Comparison of ENCODE assay signal across 8 mouse cellular contexts in the genomic region with DNA sequence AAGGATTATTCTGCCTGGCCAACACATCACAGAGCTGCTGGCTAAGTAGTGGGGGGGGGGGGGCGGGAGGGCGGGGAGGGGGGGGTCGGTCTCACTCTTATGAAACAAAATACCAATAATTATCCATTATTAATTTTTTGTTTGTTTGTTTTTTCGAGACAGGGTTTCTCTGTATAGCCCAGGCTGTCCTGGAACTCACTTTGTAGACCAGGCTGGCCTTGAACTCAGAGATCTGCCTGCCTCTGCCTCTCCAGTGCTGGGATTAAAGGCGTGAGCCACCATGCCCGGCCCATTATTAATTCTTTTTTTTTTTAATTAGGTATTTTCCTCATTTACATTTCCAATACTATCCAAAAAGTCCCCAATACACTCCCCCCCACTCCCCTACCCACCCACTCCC. TPM values are rescaled to one million over a fixed set of nuclear protein-coding genes. Genes with fewer than 3 reads are reported as not detected.
A peak's percentile ranks its signal among the peaks of the same experiment; 100 is the strongest.
DNase-seq lines count a peak whose midpoint lies in the region; ATAC-seq and TF ChIP-seq lines count a peak whose summit lies in the region.
"Not testable (repeated sequence)": the region's sequence is repeated elsewhere in the genome, so short reads cannot be mapped to it uniquely, and the experiment has no call there.

No protein-coding gene starts in this region.

- peak; percentile 28; the same call in 1 of the 2 replicates for ATAC-seq in forebrain, embryonic 11.5 days (replicated peaks; ENCODE audit: low FRiP score)
- ATAC-seq in heart, embryonic 14.5 days (ENCODE audit: insufficient number of reproducible peaks, insufficient read depth, low FRiP score, low read depth); intestine, embryonic 15.5 days; limb, embryonic 13.5 days (ENCODE audit: low FRiP score, low read depth); lung, embryonic 15.5 days (ENCODE audit: borderline replicate concordance, extremely low read depth, low FRiP score, low TSS enrichment): not testable (repeated sequence)

- not testable (repeated sequence) for H3K36me3 ChIP-seq in forebrain, embryonic 11.5 days (ENCODE audit: control insufficient read depth, insufficient read depth, low read length); testis, adult 2 months (ENCODE audit: control insufficient read depth, insufficient read depth, low read length)
- H3K36me3 ChIP-seq in heart, embryonic 14.5 days (ENCODE audit: control insufficient read depth, insufficient read depth, low read length): peaks cover 69% of the 10 kb centered on the region
- peaks cover 44% of the 10 kb centered on the region for H3K36me3 ChIP-seq in intestine, embryonic 15.5 days
- peaks cover 67% of the 10 kb centered on the region for H3K36me3 ChIP-seq in limb, embryonic 13.5 days
- H3K36me3 ChIP-seq in lung, embryonic 15.5 days: peaks cover 67% of the 10 kb centered on the region
- H3K36me3 ChIP-seq in myocyte (ENCODE audit: control insufficient read depth, insufficient read depth): peaks cover 26% of the 10 kb centered on the region

- peaks cover 15% of the 10 kb centered on the region for H3K79me2 ChIP-seq in myocyte (ENCODE audit: control insufficient read depth, insufficient read depth)

- H3K9ac ChIP-seq in forebrain, embryonic 11.5 days (ENCODE audit: low read length): peak overlapping the region; percentile 75
- H3K9ac ChIP-seq in heart, embryonic 14.5 days (ENCODE audit: low read length): peak overlapping the region; percentile 82
- peak overlapping the region; percentile 88; the same call in 1 of the 2 replicates for H3K9ac ChIP-seq in intestine, embryonic 15.5 days
- H3K9ac ChIP-seq in limb, embryonic 13.5 days: peak overlapping the region; percentile 85
- H3K9ac ChIP-seq in lung, embryonic 15.5 days: peak overlapping the region; percentile 71; the same call in 1 of the 2 replicates

- TF ChIP-seq CTCF in bone marrow macrophage, adult 2 months (IDR thresholded peaks at IDR 0.05; ENCODE audit: low read depth, low read length); testis, adult 2 months (IDR thresholded peaks at IDR 0.05; ENCODE audit: control insufficient read depth, insufficient read depth, insufficient replicate concordance, low read depth, low read length): not testable (repeated sequence)

- H3K27ac ChIP-seq in bone marrow macrophage, adult 2 months (ENCODE audit: insufficient read depth, low read depth, low read length); forebrain, embryonic 11.5 days (ENCODE audit: low read depth, low read length); intestine, embryonic 15.5 days; limb, embryonic 13.5 days: not testable (repeated sequence)
- H3K27ac ChIP-seq in heart, embryonic 14.5 days (replicated peaks in 1 of 2; ENCODE audit: control insufficient read depth in 1 of 2, insufficient read depth in 1 of 2, low read depth in 2 of 2, low read length in 2 of 2): peak overlapping the region in 1 of 2 experiments; percentile 44; a peak in 2 of 4 replicates
- 0 out of 2 replicates have a peak overlapping the region, but pooled peaks have one; percentile 25 for H3K27ac ChIP-seq in lung, embryonic 15.5 days
- H3K27ac ChIP-seq in testis, adult 2 months (ENCODE audit: control insufficient read depth, insufficient read depth, low read depth, low read length): peak overlapping the region; percentile 81

- peak overlapping the region; percentile 93 for H3K4me2 ChIP-seq in forebrain, embryonic 11.5 days (ENCODE audit: low read depth, low read length, severe bottlenecking)
- peak overlapping the region; percentile 89 for H3K4me2 ChIP-seq in heart, embryonic 14.5 days (ENCODE audit: low read length)
- H3K4me2 ChIP-seq in intestine, embryonic 15.5 days (replicated peaks): peak overlapping the region; percentile 92
- peak overlapping the region; percentile 86 for H3K4me2 ChIP-seq in limb, embryonic 13.5 days (replicated peaks)
- peak overlapping the region; percentile 89 for H3K4me2 ChIP-seq in lung, embryonic 15.5 days
- H3K4me2 ChIP-seq in myocyte (ENCODE audit: low read depth): peak overlapping the region; percentile 69

- WGBS in forebrain, embryonic 11.5 days: 36% methylated on average over 6 of the region's 6 CpGs
- 28% methylated on average over 6 of the region's 6 CpGs for WGBS in heart, embryonic 14.5 days
- 31% methylated on average over 6 of the region's 6 CpGs for WGBS in intestine, embryonic 15.5 days
- WGBS in limb, embryonic 13.5 days: 28% methylated on average over 6 of the region's 6 CpGs
- 20% methylated on average over 6 of the region's 6 CpGs for WGBS in lung, embryonic 15.5 days

- H3K9me3 ChIP-seq in forebrain, embryonic 11.5 days (ENCODE audit: control insufficient read depth, low read length); heart, embryonic 14.5 days (ENCODE audit: control insufficient read depth, low read length); intestine, embryonic 15.5 days; limb, embryonic 13.5 days; lung, embryonic 15.5 days: not testable (repeated sequence)

- DNase-seq in forebrain, embryonic 11.5 days (ENCODE audit: low spot score): not testable (repeated sequence)

- not testable (repeated sequence) for TF ChIP-seq POLR2A in bone marrow macrophage, adult 2 months (IDR thresholded peaks at IDR 0.05; ENCODE audit: borderline replicate concordance, low read depth, low read length); myocyte (IDR thresholded peaks at IDR 0.05; ENCODE audit: insufficient read length, low read depth); testis, adult 2 months (IDR thresholded peaks at IDR 0.05; ENCODE audit: control insufficient read depth, low read depth, low read length)

- H3K4me1 ChIP-seq in bone marrow macrophage, adult 2 months (ENCODE audit: control insufficient read depth, insufficient read depth, low read length); forebrain, embryonic 11.5 days (replicated peaks; ENCODE audit: control insufficient read depth, insufficient read depth, low read length); heart, embryonic 14.5 days (ENCODE audit: control insufficient read depth in 2 of 2, insufficient read depth in 2 of 2, low read length in 2 of 2); intestine, embryonic 15.5 days (replicated peaks); lung, embryonic 15.5 days; testis, adult 2 months (ENCODE audit: control insufficient read depth, insufficient read depth, low read length): not testable (repeated sequence)
- peaks cover 12% of the 10 kb centered on the region for H3K4me1 ChIP-seq in limb, embryonic 13.5 days

- H3K27me3 ChIP-seq in forebrain, embryonic 11.5 days (ENCODE audit: control insufficient read depth, insufficient read depth, low read length); heart, embryonic 14.5 days (ENCODE audit: control insufficient read depth, insufficient read depth, low read length); intestine, embryonic 15.5 days (replicated peaks); limb, embryonic 13.5 days; lung, embryonic 15.5 days; myocyte (ENCODE audit: control insufficient read depth, insufficient read depth, insufficient read length); testis, adult 2 months (ENCODE audit: control insufficient read depth, insufficient read depth, low read length): not testable (repeated sequence)

- H3K4me3 ChIP-seq in bone marrow macrophage, adult 2 months (ENCODE audit: insufficient read depth, low read length): peak overlapping the region; percentile 73
- H3K4me3 ChIP-seq in forebrain, embryonic 11.5 days (ENCODE audit: low read depth, low read length): peak overlapping the region; percentile 82
- peak overlapping the region; percentile 61 to 80 for H3K4me3 ChIP-seq in heart, embryonic 14.5 days (ENCODE audit: control insufficient read depth in 1 of 2, insufficient read depth in 1 of 2, low read depth in 1 of 2, low read length in 2 of 2)
- H3K4me3 ChIP-seq in intestine, embryonic 15.5 days (replicated peaks): peak overlapping the region; percentile 81
- H3K4me3 ChIP-seq in limb, embryonic 13.5 days: peak overlapping the region; percentile 85
- peak overlapping the region; percentile 78 for H3K4me3 ChIP-seq in lung, embryonic 15.5 days
- peak overlapping the region; percentile 84 for H3K4me3 ChIP-seq in myocyte
- peak overlapping the region; percentile 100 for H3K4me3 ChIP-seq in testis, adult 2 months (ENCODE audit: control insufficient read depth, low read depth, low read length)

- H3ac ChIP-seq in myocyte (ENCODE audit: control insufficient read depth, insufficient read length): peak overlapping the region; percentile 54

RNA-seq across cellular contexts. Expression of a gene that starts 0.4 kb away (rescaled TPM):
- 16.3 and 18.3 TPM in 2 replicates for polyA plus RNA-seq in bone marrow macrophage, adult 2 months (2012; ENCODE audit: insufficient read depth, insufficient read length, missing spikeins)
- 35.5 and 40.6 TPM in 2 replicates for polyA plus RNA-seq in forebrain, embryonic 11.5 days (2014; fragmentation: Nextera tagmentation; extraction: Ambion mirVana)
- 15.8 and 18.3 TPM in 2 replicates for polyA plus RNA-seq in heart, embryonic 14.5 days (2014; fragmentation: Nextera tagmentation; extraction: Ambion mirVana)
- 19.7 and 25.2 TPM in 2 replicates for polyA plus RNA-seq in intestine, embryonic 15.5 days (2015; fragmentation: Nextera tagmentation; extraction: Ambion mirVana)
- polyA plus RNA-seq in limb, embryonic 13.5 days (2015; fragmentation: Nextera tagmentation; extraction: Ambion mirVana): 29.3 and 36.1 TPM in 2 replicates
- polyA plus RNA-seq in lung, embryonic 15.5 days (2015; fragmentation: Nextera tagmentation; extraction: Ambion mirVana): 23.1 and 30.0 TPM in 2 replicates
- 11.0 TPM for polyA plus RNA-seq in myocyte (2012; fragmentation: generic; extraction: Trizol)
- 20.2 and 22.5 TPM in 2 replicates for polyA plus RNA-seq in testis, adult 2 months (2012; rRNA removed)

RNA-seq across cellular contexts. Expression of a gene that starts 8.2 kb away (rescaled TPM):
- polyA plus RNA-seq in bone marrow macrophage, adult 2 months (2012; ENCODE audit: insufficient read depth, insufficient read length, missing spikeins): 61.5 and 70.4 TPM in 2 replicates
- 137 and 142 TPM in 2 replicates for polyA plus RNA-seq in forebrain, embryonic 11.5 days (2014; fragmentation: Nextera tagmentation; extraction: Ambion mirVana)
- 67.7 and 75.6 TPM in 2 replicates for polyA plus RNA-seq in heart, embryonic 14.5 days (2014; fragmentation: Nextera tagmentation; extraction: Ambion mirVana)
- 88.2 and 90.6 TPM in 2 replicates for polyA plus RNA-seq in intestine, embryonic 15.5 days (2015; fragmentation: Nextera tagmentation; extraction: Ambion mirVana)
- polyA plus RNA-seq in limb, embryonic 13.5 days (2015; fragmentation: Nextera tagmentation; extraction: Ambion mirVana): 141 and 146 TPM in 2 replicates
- 107 and 117 TPM in 2 replicates for polyA plus RNA-seq in lung, embryonic 15.5 days (2015; fragmentation: Nextera tagmentation; extraction: Ambion mirVana)
- polyA plus RNA-seq in myocyte (2012; fragmentation: generic; extraction: Trizol): 50.8 TPM
- polyA plus RNA-seq in testis, adult 2 months (2012; rRNA removed): 388 and 401 TPM in 2 replicates

RNA-seq across cellular contexts. Expression of a gene that starts 8.3 kb away (rescaled TPM):
- 38.5 and 51.6 TPM in 2 replicates for polyA plus RNA-seq in bone marrow macrophage, adult 2 months (2012; ENCODE audit: insufficient read depth, insufficient read length, missing spikeins)
- 130 and 131 TPM in 2 replicates for polyA plus RNA-seq in forebrain, embryonic 11.5 days (2014; fragmentation: Nextera tagmentation; extraction: Ambion mirVana)
- polyA plus RNA-seq in heart, embryonic 14.5 days (2014; fragmentation: Nextera tagmentation; extraction: Ambion mirVana): 108 and 111 TPM in 2 replicates
- polyA plus RNA-seq in intestine, embryonic 15.5 days (2015; fragmentation: Nextera tagmentation; extraction: Ambion mirVana): 101 and 105 TPM in 2 replicates
- 97.3 and 101 TPM in 2 replicates for polyA plus RNA-seq in limb, embryonic 13.5 days (2015; fragmentation: Nextera tagmentation; extraction: Ambion mirVana)
- polyA plus RNA-seq in lung, embryonic 15.5 days (2015; fragmentation: Nextera tagmentation; extraction: Ambion mirVana): 95.2 and 99.7 TPM in 2 replicates
- 111 TPM for polyA plus RNA-seq in myocyte (2012; fragmentation: generic; extraction: Trizol)
- polyA plus RNA-seq in testis, adult 2 months (2012; rRNA removed): 65.5 and 74.1 TPM in 2 replicates

RNA-seq across cellular contexts. Expression of a gene that starts 20.2 kb away (rescaled TPM):
- polyA plus RNA-seq in bone marrow macrophage, adult 2 months (2012; ENCODE audit: insufficient read depth, insufficient read length, missing spikeins): 72.6 and 76.8 TPM in 2 replicates
- polyA plus RNA-seq in forebrain, embryonic 11.5 days (2014; fragmentation: Nextera tagmentation; extraction: Ambion mirVana): 0.96 and 1.8 TPM in 2 replicates
- 0.57 and 0.61 TPM in 2 replicates for polyA plus RNA-seq in heart, embryonic 14.5 days (2014; fragmentation: Nextera tagmentation; extraction: Ambion mirVana)
- 0.79 and 0.91 TPM in 2 replicates for polyA plus RNA-seq in intestine, embryonic 15.5 days (2015; fragmentation: Nextera tagmentation; extraction: Ambion mirVana)
- 0.67 and 1.5 TPM in 2 replicates for polyA plus RNA-seq in limb, embryonic 13.5 days (2015; fragmentation: Nextera tagmentation; extraction: Ambion mirVana)
- polyA plus RNA-seq in lung, embryonic 15.5 days (2015; fragmentation: Nextera tagmentation; extraction: Ambion mirVana): 1.7 and 3.0 TPM in 2 replicates
- 0.84 TPM for polyA plus RNA-seq in myocyte (2012; fragmentation: generic; extraction: Trizol)
- polyA plus RNA-seq in testis, adult 2 months (2012; rRNA removed): 0.75 and 1.9 TPM in 2 replicates

RNA-seq across cellular contexts. Expression of a gene that starts 28.1 kb away (rescaled TPM):
- 19.0 and 20.6 TPM in 2 replicates for polyA plus RNA-seq in bone marrow macrophage, adult 2 months (2012; ENCODE audit: insufficient read depth, insufficient read length, missing spikeins)
- 26.7 and 31.3 TPM in 2 replicates for polyA plus RNA-seq in forebrain, embryonic 11.5 days (2014; fragmentation: Nextera tagmentation; extraction: Ambion mirVana)
- 13.3 and 16.7 TPM in 2 replicates for polyA plus RNA-seq in heart, embryonic 14.5 days (2014; fragmentation: Nextera tagmentation; extraction: Ambion mirVana)
- 14.6 and 17.1 TPM in 2 replicates for polyA plus RNA-seq in intestine, embryonic 15.5 days (2015; fragmentation: Nextera tagmentation; extraction: Ambion mirVana)
- 25.7 and 26.7 TPM in 2 replicates for polyA plus RNA-seq in limb, embryonic 13.5 days (2015; fragmentation: Nextera tagmentation; extraction: Ambion mirVana)
- polyA plus RNA-seq in lung, embryonic 15.5 days (2015; fragmentation: Nextera tagmentation; extraction: Ambion mirVana): 17.3 and 20.3 TPM in 2 replicates
- 9.3 TPM for polyA plus RNA-seq in myocyte (2012; fragmentation: generic; extraction: Trizol)
- 67.3 and 71.0 TPM in 2 replicates for polyA plus RNA-seq in testis, adult 2 months (2012; rRNA removed)
